Mouse (Mus musculus): Measurements from ENCODE around the gene Rbfox1. TPM values are rescaled to one million over a fixed set of nuclear protein-coding genes. Genes with fewer than 3 reads are reported as not detected.

Gene Rbfox1
- total and polyA plus RNA-seq, 3 experiments = not detected

- H3K36me3 ChIP-seq (replicated peaks) = no peaks in the 10 kb centered on the region
- ATAC-seq (ENCODE audit: extremely low read depth, insufficient number of reproducible peaks, low FRiP score, poor library complexity, severe bottlenecking) (no peak), DNase-seq (ENCODE audit: low spot score) (no peak)
- TF ChIP-seq GATA2 (IDR thresholded peaks at IDR 0.05; ENCODE audit: borderline replicate concordance, low read depth, low read length) (no peak), POLR2AphosphoS5 (IDR thresholded peaks at IDR 0.05; ENCODE audit: insufficient replicate concordance, low read depth, low read length) (no peak), CTCF (IDR thresholded peaks at IDR 0.05; ENCODE audit: low read depth, low read length) (no peak), GATA1 (IDR thresholded peaks at IDR 0.05; ENCODE audit: borderline replicate concordance, low read length) (no peak), TAL1 (conservative IDR thresholded peaks at IDR 0.05; ENCODE audit: low read depth, low read length) (no peak)
- H3K27me3 ChIP-seq (ENCODE audit: insufficient read depth, low read length) = no peaks in the 10 kb centered on the region
- H3K9me3 ChIP-seq (replicated peaks) = peaks cover 18% of the 10 kb centered on the region
- H3K4me3 ChIP-seq (ENCODE audit: low read depth, low read length) = no peak overlapping the region
- H3K4me1 ChIP-seq (ENCODE audit: insufficient read depth, low read depth, low read length) = no peaks in the 10 kb centered on the region
These were observed 1174.4 kb downstream of the Rbfox1 start for GRCm38 (mm10) chr16:7059596-7059995.

GRCm38 (mm10) chr16:7060864-7061263 is 1175.7 kb downstream of the Rbfox1 start:
- Histone ChIP-seq H3K27me3 (ENCODE audit: insufficient read depth, low read length) (no peaks in the 10 kb centered on the region), H3K36me3 (replicated peaks) (no peaks in the 10 kb centered on the region), H3K4me3 (ENCODE audit: low read depth, low read length) (no peak overlapping the region), H3K9me3 (replicated peaks) (peaks cover 15% of the 10 kb centered on the region), H3K4me1 (ENCODE audit: insufficient read depth, low read depth, low read length) (no peaks in the 10 kb centered on the region)
- ATAC-seq (ENCODE audit: extremely low read depth, insufficient number of reproducible peaks, low FRiP score, poor library complexity, severe bottlenecking) = no peak
- no peak for TF ChIP-seq TAL1 (conservative IDR thresholded peaks at IDR 0.05; ENCODE audit: low read depth, low read length)
- no peak for DNase-seq (ENCODE audit: low spot score)

GRCm38 (mm10) chr16:7062512-7062911 is 1177.4 kb downstream of the Rbfox1 start:
- ATAC-seq (ENCODE audit: extremely low read depth, insufficient number of reproducible peaks, low FRiP score, poor library complexity, severe bottlenecking) (no peak), DNase-seq (ENCODE audit: low spot score) (no peak)
- Histone ChIP-seq H3K4me1 (ENCODE audit: insufficient read depth, low read depth, low read length) (no peaks in the 10 kb centered on the region), H3K9me3 (replicated peaks) (peaks cover 15% of the 10 kb centered on the region), H3K36me3 (replicated peaks) (no peaks in the 10 kb centered on the region), H3K4me3 (ENCODE audit: low read depth, low read length) (no peak overlapping the region), H3K27me3 (ENCODE audit: insufficient read depth, low read length) (no peaks in the 10 kb centered on the region)
- TF ChIP-seq GATA2 (IDR thresholded peaks at IDR 0.05; ENCODE audit: borderline replicate concordance, low read depth, low read length) = no peak
- TF ChIP-seq TAL1 (conservative IDR thresholded peaks at IDR 0.05; ENCODE audit: low read depth, low read length) = no peak
- TF ChIP-seq CTCF (IDR thresholded peaks at IDR 0.05; ENCODE audit: low read depth, low read length) = no peak
- TF ChIP-seq GATA1 (IDR thresholded peaks at IDR 0.05; ENCODE audit: borderline replicate concordance, low read length) = no peak
- no peak for TF ChIP-seq POLR2AphosphoS5 (IDR thresholded peaks at IDR 0.05; ENCODE audit: insufficient replicate concordance, low read depth, low read length)

GRCm38 (mm10) chr16:7067109-7067508 is 1182.0 kb downstream of the Rbfox1 start:
- Histone ChIP-seq H3K4me1 (ENCODE audit: insufficient read depth, low read depth, low read length) (no peaks in the 10 kb centered on the region), H3K9me3 (replicated peaks) (peaks cover 12% of the 10 kb centered on the region), H3K4me3 (ENCODE audit: low read depth, low read length) (no peak overlapping the region), H3K27me3 (ENCODE audit: insufficient read depth, low read length) (no peaks in the 10 kb centered on the region), H3K36me3 (replicated peaks) (no peaks in the 10 kb centered on the region)
- ATAC-seq (ENCODE audit: extremely low read depth, insufficient number of reproducible peaks, low FRiP score, poor library complexity, severe bottlenecking) (no peak), DNase-seq (ENCODE audit: low spot score) (no peak)
- TF ChIP-seq CTCF (IDR thresholded peaks at IDR 0.05; ENCODE audit: low read depth, low read length) = no peak
- TF ChIP-seq POLR2AphosphoS5 (IDR thresholded peaks at IDR 0.05; ENCODE audit: insufficient replicate concordance, low read depth, low read length) = no peak
- TF ChIP-seq GATA1 (IDR thresholded peaks at IDR 0.05; ENCODE audit: borderline replicate concordance, low read length) = no peak
- no peak for TF ChIP-seq TAL1 (conservative IDR thresholded peaks at IDR 0.05; ENCODE audit: low read depth, low read length)
- TF ChIP-seq GATA2 (IDR thresholded peaks at IDR 0.05; ENCODE audit: borderline replicate concordance, low read depth, low read length) = no peak

- Histone ChIP-seq H3K36me3 (replicated peaks) (no peaks in the 10 kb centered on the region), H3K4me1 (ENCODE audit: insufficient read depth, low read depth, low read length) (no peaks in the 10 kb centered on the region), H3K9me3 (replicated peaks) (peaks cover 8% of the 10 kb centered on the region; the same call in 1 of the 2 replicates), H3K4me3 (ENCODE audit: low read depth, low read length) (no peak overlapping the region), H3K27me3 (ENCODE audit: insufficient read depth, low read length) (no peaks in the 10 kb centered on the region)
- no peak for TF ChIP-seq POLR2AphosphoS5 (IDR thresholded peaks at IDR 0.05; ENCODE audit: insufficient replicate concordance, low read depth, low read length)
- no peak for TF ChIP-seq TAL1 (conservative IDR thresholded peaks at IDR 0.05; ENCODE audit: low read depth, low read length)
- no peak for TF ChIP-seq GATA1 (IDR thresholded peaks at IDR 0.05; ENCODE audit: borderline replicate concordance, low read length)
- TF ChIP-seq GATA2 (IDR thresholded peaks at IDR 0.05; ENCODE audit: borderline replicate concordance, low read depth, low read length) = no peak
- no peak for TF ChIP-seq CTCF (IDR thresholded peaks at IDR 0.05; ENCODE audit: low read depth, low read length)
- no peak for DNase-seq (ENCODE audit: low spot score)
- ATAC-seq (ENCODE audit: extremely low read depth, insufficient number of reproducible peaks, low FRiP score, poor library complexity, severe bottlenecking) = no peak
These were observed 1184.4 kb downstream of the Rbfox1 start for GRCm38 (mm10) chr16:7069599-7069998.

GRCm38 (mm10) chr16:7074786-7075185 is 1189.6 kb downstream of the Rbfox1 start:
- H3K4me1 ChIP-seq (ENCODE audit: insufficient read depth, low read depth, low read length) = no peaks in the 10 kb centered on the region
- DNase-seq (ENCODE audit: low spot score) (no peak), ATAC-seq (ENCODE audit: extremely low read depth, insufficient number of reproducible peaks, low FRiP score, poor library complexity, severe bottlenecking) (no peak)
- H3K27me3 ChIP-seq (ENCODE audit: insufficient read depth, low read length) = no peaks in the 10 kb centered on the region
- H3K9me3 ChIP-seq (replicated peaks) = 0 out of 2 replicates have a peak, but pooled peaks cover 4% of the 10 kb centered on the region
- no peak overlapping the region for H3K4me3 ChIP-seq (ENCODE audit: low read depth, low read length)
- no peaks in the 10 kb centered on the region for H3K36me3 ChIP-seq (replicated peaks)
- no peak for TF ChIP-seq POLR2AphosphoS5 (IDR thresholded peaks at IDR 0.05; ENCODE audit: insufficient replicate concordance, low read depth, low read length)
- no peak for TF ChIP-seq CTCF (IDR thresholded peaks at IDR 0.05; ENCODE audit: low read depth, low read length)
- no peak for TF ChIP-seq GATA2 (IDR thresholded peaks at IDR 0.05; ENCODE audit: borderline replicate concordance, low read depth, low read length)
- no peak for TF ChIP-seq TAL1 (conservative IDR thresholded peaks at IDR 0.05; ENCODE audit: low read depth, low read length)
- TF ChIP-seq GATA1 (IDR thresholded peaks at IDR 0.05; ENCODE audit: borderline replicate concordance, low read length) = no peak

- H3K4me3 ChIP-seq (ENCODE audit: low read depth, low read length) = no peak overlapping the region
- ATAC-seq (ENCODE audit: extremely low read depth, insufficient number of reproducible peaks, low FRiP score, poor library complexity, severe bottlenecking) (no peak), DNase-seq (ENCODE audit: low spot score) (no peak)
- peaks cover 4% of the 10 kb centered on the region for H3K9me3 ChIP-seq (replicated peaks)
- H3K27me3 ChIP-seq (ENCODE audit: insufficient read depth, low read length) = no peaks in the 10 kb centered on the region
- TF ChIP-seq GATA1 (IDR thresholded peaks at IDR 0.05; ENCODE audit: borderline replicate concordance, low read length) (no peak), CTCF (IDR thresholded peaks at IDR 0.05; ENCODE audit: low read depth, low read length) (no peak), GATA2 (IDR thresholded peaks at IDR 0.05; ENCODE audit: borderline replicate concordance, low read depth, low read length) (no peak), POLR2AphosphoS5 (IDR thresholded peaks at IDR 0.05; ENCODE audit: insufficient replicate concordance, low read depth, low read length) (no peak), TAL1 (conservative IDR thresholded peaks at IDR 0.05; ENCODE audit: low read depth, low read length) (no peak)
- H3K36me3 ChIP-seq (replicated peaks) = no peaks in the 10 kb centered on the region
- no peaks in the 10 kb centered on the region for H3K4me1 ChIP-seq (ENCODE audit: insufficient read depth, low read depth, low read length)
These were observed 1190.6 kb downstream of the Rbfox1 start for GRCm38 (mm10) chr16:7075749-7076148.
